Mouse (Mus musculus): ENCODE results near the gene Gm28539.

- TF ChIP-seq CTCF (IDR thresholded peaks at IDR 0.05): no peak
- TF ChIP-seq EP300 (IDR thresholded peaks at IDR 0.05): no peak
These were observed 133.2 kb downstream of the Gm28539 start for GRCm38 (mm10) chr16:18969420-18970128.

All from lung, postnatal 0 days (tissue).